Mouse (Mus musculus) layer of hippocampus, postnatal 36 days (tissue): Measurements from ENCODE around the gene Casq2. TPM values are rescaled to one million over a fixed set of nuclear protein-coding genes. Genes with fewer than 3 reads are reported as not detected.

Experiments used
- DNase-seq, 2 experiments: peaks; one replicate each; pipeline ENCODE4 v3.0.0; 2022
- total RNA-seq, 2 experiments: library from RNA; stranded (reverse); gene quantifications; 2 replicates each; pipeline ENCODE4 v1.2.3; 2021

Gene Casq2
- total RNA-seq, 2 experiments from 2014 or later: 0.77 to 2.3 TPM

- DNase-seq: no peak
These were observed 109.5 kb downstream of the Casq2 start for GRCm38 (mm10) chr3:102195762-102196161.

Other genes starting within 250 kb of the Casq2 start
- under 1 TPM in 1 of 2 experiments, not detected in 1; 0.13 TPM for gene Mab21l3, start 237.5 kb upstream of the Casq2 start, total RNA-seq
- 10 to 100 TPM in 1 of 2 experiments, 1 to 10 TPM in 1; 8.1 to 10.0 TPM for gene Slc22a15, start 162.0 kb upstream of the Casq2 start, total RNA-seq
- 1 to 10 TPM; 1.6 to 2.3 TPM for gene Nhlh2, start 76.3 kb upstream of the Casq2 start, total RNA-seq
- 1 to 10 TPM; 5.3 to 7.3 TPM for gene Vangl1, start 118.3 kb downstream of the Casq2 start, total RNA-seq